Mouse (Mus musculus) right cerebral cortex, postnatal 14 days (tissue): ENCODE data around the gene Htra1.

Experiments used
- DNase-seq: peaks from one replicate; pipeline ENCODE4 v3.0.0; 2022

The Htra1 gene

GRCm38 (mm10) chr7:130936472-130936951 is 601 bp downstream of the Htra1 start:
- no peak for DNase-seq

- no peak for DNase-seq
These were observed 1.4 kb downstream of the Htra1 start for GRCm38 (mm10) chr7:130937266-130937841.

- no peak for DNase-seq
These were observed 2.1 kb downstream of the Htra1 start for GRCm38 (mm10) chr7:130938005-130938404.

GRCm38 (mm10) chr7:130938896-130939295 is 3.0 kb downstream of the Htra1 start:
- no peak for DNase-seq

GRCm38 (mm10) chr7:130940733-130941132 is 4.8 kb downstream of the Htra1 start:
- DNase-seq, result no peak

GRCm38 (mm10) chr7:130943280-130943895 is 7.5 kb downstream of the Htra1 start:
- DNase-seq, result no peak

GRCm38 (mm10) chr7:130944766-130945475 is 9.0 kb downstream of the Htra1 start:
- DNase-seq, result no peak

GRCm38 (mm10) chr7:130945730-130946129 is 9.8 kb downstream of the Htra1 start:
- no peak for DNase-seq

GRCm38 (mm10) chr7:130946303-130946702 is 10.4 kb downstream of the Htra1 start:
- DNase-seq, result no peak

GRCm38 (mm10) chr7:130948563-130949208 is 12.8 kb downstream of the Htra1 start:
- no peak for DNase-seq

GRCm38 (mm10) chr7:130949331-130949751 is 13.4 kb downstream of the Htra1 start:
- peak; percentile 30 for DNase-seq

GRCm38 (mm10) chr7:130950482-130950881 is 14.6 kb downstream of the Htra1 start:
- no peak for DNase-seq

GRCm38 (mm10) chr7:130951004-130951403 is 15.1 kb downstream of the Htra1 start:
- DNase-seq, result no peak

- no peak for DNase-seq
These were observed 17.5 kb downstream of the Htra1 start for GRCm38 (mm10) chr7:130953376-130953775.

GRCm38 (mm10) chr7:130954177-130954601 is 18.3 kb downstream of the Htra1 start:
- no peak for DNase-seq

GRCm38 (mm10) chr7:130958551-130958950 is 22.6 kb downstream of the Htra1 start:
- no peak for DNase-seq

GRCm38 (mm10) chr7:130959868-130960267 is 24.0 kb downstream of the Htra1 start:
- DNase-seq, result peak; percentile 32

- no peak for DNase-seq
These were observed 25.5 kb downstream of the Htra1 start for GRCm38 (mm10) chr7:130961429-130961828.

GRCm38 (mm10) chr7:130964686-130965085 is 28.8 kb downstream of the Htra1 start:
- DNase-seq, result peak; percentile 53

GRCm38 (mm10) chr7:130965396-130965795 is 29.5 kb downstream of the Htra1 start:
- DNase-seq, result no peak

- DNase-seq, result peak; percentile 50
These were observed 30.0 kb downstream of the Htra1 start for GRCm38 (mm10) chr7:130965909-130966365.

- no peak for DNase-seq
These were observed 30.5 kb downstream of the Htra1 start for GRCm38 (mm10) chr7:130966451-130966850.

GRCm38 (mm10) chr7:130966876-130967275 is 31.0 kb downstream of the Htra1 start:
- DNase-seq, result no peak
